Mouse (Mus musculus) E14TG2a.4 (cell line): Measurements from ENCODE around the gene Gm47995.
A peak's percentile ranks its signal among the peaks of the same experiment; 100 is the strongest.

Experiments used
- H3K27me3 ChIP-seq: 2 replicates; pipeline ENCODE4 v1.6.1; 2014; ENCODE audit warnings: low read length, control low read depth; ENCODE audit not compliant: insufficient read depth
- H3K36me3 ChIP-seq: 2 replicates; pipeline ENCODE4 v1.6.1; 2014; ENCODE audit warnings: low read length, control low read depth; ENCODE audit not compliant: insufficient read depth
- H3K4me1 ChIP-seq: replicated peaks from 2 replicates; pipeline ENCODE4 v1.6.1; 2014; ENCODE audit warnings: low read depth, low read length, control low read depth
- H3K4me3 ChIP-seq: replicated peaks from 2 replicates; pipeline ENCODE4 v1.5.1; 2014; ENCODE audit warnings: mild to moderate bottlenecking, low read length
- H3K9me3 ChIP-seq: 2 replicates; pipeline ENCODE4 v1.6.1; 2014; ENCODE audit warnings: low read length, control low read depth
- CTCF ChIP-seq: conservative IDR thresholded peaks from 2 replicates; pipeline ENCODE4 v1.5.1; 2014; ENCODE audit warnings: low read length
- NANOG ChIP-seq: IDR thresholded peaks from 2 replicates; pipeline ENCODE4 v1.6.1; 2014; ENCODE audit warnings: borderline replicate concordance, low read length, mixed read lengths
- POU5F1 ChIP-seq: IDR thresholded peaks from 2 replicates; pipeline ENCODE4 v1.6.1; 2014; ENCODE audit warnings: low read length, borderline replicate concordance

Gm47995 gene

GRCm38 (mm10) chr1:151158857-151159510 is 39.3 kb upstream of the Gm47995 start:
- Histone ChIP-seq H3K27me3 (no peaks in the 10 kb centered on the region), H3K4me3 (no peak overlapping the region), H3K9me3 (no peaks in the 10 kb centered on the region), H3K36me3 (no peaks in the 10 kb centered on the region), H3K4me1 (no peaks in the 10 kb centered on the region)
- TF ChIP-seq POU5F1 = no peak
- TF ChIP-seq NANOG = no peak
- TF ChIP-seq CTCF = no peak

DNA sequence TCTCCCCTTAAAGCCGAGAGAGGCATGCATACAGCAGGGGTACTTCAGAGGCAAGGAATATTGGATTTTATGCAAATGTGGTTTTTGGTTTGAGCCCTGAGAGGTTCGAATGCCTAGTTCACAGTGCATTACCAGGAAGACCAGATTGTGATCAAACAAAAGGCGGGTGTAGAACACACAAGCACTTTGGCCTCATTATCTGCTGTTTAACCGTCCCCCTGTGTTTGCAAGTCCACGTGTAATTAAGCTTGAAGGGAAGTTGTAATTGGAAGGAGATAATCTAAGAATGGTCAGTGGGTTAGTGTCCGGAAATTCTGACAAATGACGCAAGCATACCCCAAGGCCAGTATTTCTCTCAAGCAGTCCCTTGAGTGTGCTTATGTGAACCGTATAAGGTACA is 32.2 kb upstream of the Gm47995 start:
- no peaks in the 10 kb centered on the region for H3K27me3 ChIP-seq
- H3K36me3 ChIP-seq = no peaks in the 10 kb centered on the region
- H3K9me3 ChIP-seq = no peaks in the 10 kb centered on the region

DNA sequence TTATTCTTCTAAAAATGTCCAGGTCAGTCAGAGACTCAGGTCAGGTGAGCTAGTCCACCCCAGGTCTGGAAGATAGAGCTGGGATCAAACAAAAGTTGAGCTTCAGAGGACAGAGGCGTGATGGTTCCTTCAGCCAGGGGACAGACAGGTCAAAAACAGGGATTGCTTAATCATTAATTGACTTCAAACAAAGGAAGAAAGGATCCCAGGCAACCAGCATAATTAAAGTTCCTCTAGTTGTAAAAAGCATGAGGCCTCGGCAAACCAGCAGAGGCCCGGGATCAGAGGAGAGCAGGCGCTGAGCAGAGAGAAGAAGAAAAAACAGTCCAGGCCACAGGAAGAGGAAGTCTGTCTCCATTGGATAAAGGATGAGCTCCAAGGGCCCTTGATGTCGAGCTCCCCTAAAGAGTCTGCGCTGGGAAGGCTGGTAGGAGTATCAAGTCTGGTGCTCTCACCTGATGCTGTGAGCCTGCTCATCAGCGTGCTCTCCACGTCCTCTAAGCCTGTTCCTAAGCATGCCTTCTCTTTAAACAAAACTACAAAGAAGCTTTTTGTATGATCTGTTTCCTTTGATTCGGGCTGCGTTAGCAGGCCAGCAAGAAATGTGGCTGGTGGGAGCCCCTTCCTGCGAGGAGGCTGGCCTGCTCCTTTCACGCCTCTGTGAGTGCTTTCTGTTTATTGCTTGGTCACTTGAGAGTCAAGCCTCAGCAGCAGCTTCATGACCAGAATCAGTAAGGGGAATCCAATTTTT is 30.8 kb upstream of the Gm47995 start:
- Histone ChIP-seq H3K4me1 (peaks cover 5% of the 10 kb centered on the region; the same call in 1 of the 2 replicates), H3K9me3 (no peaks in the 10 kb centered on the region), H3K27me3 (no peaks in the 10 kb centered on the region), H3K4me3 (no peak overlapping the region), H3K36me3 (no peaks in the 10 kb centered on the region)
- TF ChIP-seq CTCF (no peak), NANOG (no peak), POU5F1 (no peak)

More for the DNA sequence above, 32.2 kb upstream of the Gm47995 start:
- TF ChIP-seq POU5F1 (no peak), NANOG (no peak)
- Histone ChIP-seq H3K4me1 (peaks cover 5% of the 10 kb centered on the region; the same call in 1 of the 2 replicates), H3K4me3 (no peak overlapping the region)

- no peaks in the 10 kb centered on the region for H3K9me3 ChIP-seq
- peaks cover 5% of the 10 kb centered on the region; the same call in 1 of the 2 replicates for H3K4me1 ChIP-seq
- no peaks in the 10 kb centered on the region for H3K27me3 ChIP-seq
- no peaks in the 10 kb centered on the region for H3K36me3 ChIP-seq
- TF ChIP-seq NANOG = no peak
- no peak for TF ChIP-seq CTCF
- TF ChIP-seq POU5F1 = no peak
- no peak overlapping the region for H3K4me3 ChIP-seq
Measured at GRCm38 (mm10) chr1:151168637-151169036, 29.6 kb upstream of the Gm47995 start.

DNA sequence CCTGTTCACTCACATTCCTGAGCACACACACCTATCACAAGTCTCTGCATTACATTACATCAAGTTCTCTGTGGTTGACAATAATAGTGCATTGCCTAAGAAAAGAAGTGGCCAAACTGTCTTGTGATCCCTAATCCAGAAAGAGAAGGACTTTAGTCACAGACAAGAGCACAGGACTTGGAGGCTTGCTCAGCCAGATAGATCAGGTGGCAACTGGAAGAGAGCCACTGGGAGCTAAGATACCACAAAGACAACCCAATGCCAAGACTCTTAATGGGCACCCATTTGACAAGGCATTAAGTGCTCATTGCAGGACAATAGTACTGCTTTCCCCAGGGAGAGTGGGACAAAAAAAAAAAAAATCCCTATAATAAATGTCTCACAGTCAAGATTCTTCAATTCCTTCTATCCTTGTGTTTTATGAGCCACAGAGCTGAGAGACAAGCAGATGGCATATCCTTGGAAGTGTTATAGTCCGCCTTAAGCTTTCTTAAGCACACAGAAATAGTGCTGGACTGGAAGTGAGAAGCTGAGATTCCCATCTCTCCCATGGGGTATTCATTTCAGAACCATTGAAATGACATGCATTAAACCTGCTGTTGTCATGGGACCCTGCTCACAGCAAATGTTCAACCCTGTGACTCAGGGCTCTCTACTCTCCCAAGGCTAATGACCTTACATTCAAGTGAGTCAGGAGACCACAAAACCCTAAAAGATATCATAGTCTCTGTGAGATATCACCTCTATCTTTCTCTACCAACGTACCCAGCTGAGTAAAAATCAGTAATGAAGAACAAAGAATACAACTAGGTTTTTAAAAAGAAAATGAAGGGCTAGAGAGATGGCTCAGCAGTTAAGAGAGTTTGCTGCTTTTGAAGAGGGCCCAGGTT is 26.4 kb upstream of the Gm47995 start:
- Histone ChIP-seq H3K27me3 (no peaks in the 10 kb centered on the region), H3K4me3 (no peak overlapping the region), H3K4me1 (peaks cover 14% of the 10 kb centered on the region), H3K9me3 (no peaks in the 10 kb centered on the region), H3K36me3 (no peaks in the 10 kb centered on the region)
- no peak for TF ChIP-seq POU5F1
- no peak for TF ChIP-seq NANOG
- no peak for TF ChIP-seq CTCF

GRCm38 (mm10) chr1:151177030-151177936 is 21.0 kb upstream of the Gm47995 start:
- H3K4me3 ChIP-seq = peak overlapping the region; percentile 73
- H3K36me3 ChIP-seq = no peaks in the 10 kb centered on the region
- TF ChIP-seq NANOG (0 out of 2 replicates have a peak, but pooled peaks have one; percentile 8), POU5F1 (peak; percentile 54; the same call in 1 of the 2 replicates), CTCF (no peak)
- H3K27me3 ChIP-seq = 0 out of 2 replicates have a peak, but pooled peaks cover 5% of the 10 kb centered on the region
- H3K4me1 ChIP-seq = peaks cover 27% of the 10 kb centered on the region
- H3K9me3 ChIP-seq = no peaks in the 10 kb centered on the region

DNA sequence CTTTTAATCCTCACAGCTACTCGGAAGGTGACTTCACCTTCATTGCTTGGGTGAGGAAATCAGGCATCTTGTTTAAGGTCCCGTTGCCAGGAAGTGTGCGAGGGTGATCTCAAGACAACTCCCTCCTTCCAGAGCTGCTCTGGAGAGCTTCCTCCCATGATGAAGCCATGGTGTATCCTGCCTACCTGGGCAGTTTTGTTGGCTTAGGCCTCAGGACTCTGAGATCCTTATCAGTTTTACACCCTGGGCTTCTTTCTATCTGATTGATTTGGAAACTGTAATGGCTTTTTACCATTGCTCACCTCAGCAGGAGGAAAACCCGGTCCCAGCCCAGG is 20.3 kb upstream of the Gm47995 start:
- TF ChIP-seq NANOG = no peak
- TF ChIP-seq POU5F1 = no peak
- no peak for TF ChIP-seq CTCF
- Histone ChIP-seq H3K36me3 (no peaks in the 10 kb centered on the region), H3K4me3 (peak overlapping the region; percentile 73)

More for the DNA sequence above, 20.3 kb upstream of the Gm47995 start:
- H3K4me1 ChIP-seq = peaks cover 27% of the 10 kb centered on the region
- no peaks in the 10 kb centered on the region for H3K9me3 ChIP-seq
- 0 out of 2 replicates have a peak, but pooled peaks cover 5% of the 10 kb centered on the region for H3K27me3 ChIP-seq
